Comparison of ENCODE assay signal across 8 mouse cellular contexts in the genomic region with DNA sequence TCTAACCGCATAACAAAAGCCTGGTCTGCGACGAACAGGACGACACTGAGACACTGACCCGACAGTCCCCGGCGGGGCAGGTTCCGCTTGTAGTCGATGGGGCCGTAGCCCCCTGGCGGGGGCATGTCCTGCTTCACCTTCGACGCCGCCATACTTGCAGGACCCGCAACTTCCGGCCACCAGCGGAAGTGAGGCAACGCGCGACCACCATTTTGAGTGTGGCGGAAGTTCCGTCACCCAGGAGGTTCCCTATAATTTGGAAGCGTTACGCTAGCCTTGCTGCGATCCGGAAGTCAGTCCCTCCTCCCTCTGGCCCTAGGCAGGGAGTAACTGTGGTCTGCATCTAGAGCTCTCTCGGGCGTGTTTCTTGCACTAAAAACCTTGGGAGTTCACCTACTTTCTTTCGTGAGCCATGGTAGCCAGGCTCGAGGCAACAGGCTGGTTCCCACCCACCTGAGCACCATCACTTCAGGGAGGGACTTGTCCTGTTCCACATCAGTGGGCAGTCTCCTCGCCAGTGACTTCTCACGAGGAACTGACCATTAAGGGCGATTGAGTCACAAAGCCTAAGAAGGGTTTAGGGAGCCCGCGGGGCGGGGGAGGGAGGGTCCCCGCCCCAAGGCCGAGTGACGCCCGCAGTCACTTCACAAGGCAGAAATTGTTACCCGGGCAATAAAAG. TPM values are rescaled to one million over a fixed set of nuclear protein-coding genes. Genes with fewer than 3 reads are reported as not detected.
DNase-seq lines count a peak whose midpoint lies in the region; ATAC-seq and TF ChIP-seq lines count a peak whose summit lies in the region.

No protein-coding gene starts in this region.

- in situ Hi-C loops in ES-E14 (cut with MboI; ENCODE audit: low sequenced_read_pairs in 2 of 2, unreplicated experiment in 2 of 2), result no loop called here

- peak; percentile 92 for TF ChIP-seq POLR2A in lung, adult 2 months (IDR thresholded peaks at IDR 0.05; ENCODE audit: borderline replicate concordance, extremely low read depth, low read depth, low read length)

- peak overlapping the region; percentile 72 to 87 for H3K4me3 ChIP-seq in ES-E14 (ENCODE audit: insufficient read depth in 1 of 2, low read depth in 1 of 2, low read length in 2 of 2, poor library complexity in 1 of 2, severe bottlenecking in 1 of 2)
- peak overlapping the region; percentile 62 for H3K4me3 ChIP-seq in forebrain, embryonic 15.5 days
- peak overlapping the region; percentile 88 for H3K4me3 ChIP-seq in lung, adult 2 months (replicated peaks; ENCODE audit: extremely low read depth, low read depth, low read length)

- H3K9ac ChIP-seq in ES-E14 (ENCODE audit: insufficient read depth, low read depth, low read length, poor library complexity, severe bottlenecking), result peak overlapping the region; percentile 92
- H3K9ac ChIP-seq in forebrain, embryonic 15.5 days (replicated peaks), result peak overlapping the region; percentile 74

- ATAC-seq in forebrain, embryonic 15.5 days (replicated peaks), result peak; percentile 69
- ATAC-seq in neutrophil, adult 5-6 weeks (ENCODE audit: extremely low read depth, insufficient number of reproducible peaks, low FRiP score, poor library complexity, severe bottlenecking), result peak; percentile 84

- no peaks in the 10 kb centered on the region for H3K9me3 ChIP-seq in ES-E14 (ENCODE audit: control insufficient read depth, insufficient read depth, low read depth, low read length)
- H3K9me3 ChIP-seq in forebrain, embryonic 15.5 days, result no peaks in the 10 kb centered on the region

- peak; percentile 91 for DNase-seq in ES-E14 (ENCODE audit: low read depth, low spot score)
- peak; percentile 96 for DNase-seq in cerebellum, adult 11-12 months
- DNase-seq in heart, postnatal 25 days (ENCODE audit: low spot score), result peak; percentile 94
- DNase-seq in layer of hippocampus, adult 18-20 months (ENCODE audit: low spot score in 2 of 2), result peak; percentile 95 to 98
- DNase-seq in lung, adult 2 months, result peak; percentile 99
- peak; percentile 92 to 94 for DNase-seq in thymus, adult 18-20 months

- H3K4me2 ChIP-seq in forebrain, embryonic 15.5 days (replicated peaks), result peak overlapping the region; percentile 97

- no peaks in the 10 kb centered on the region for H3K27me3 ChIP-seq in forebrain, embryonic 15.5 days

- intact Hi-C loops in heart, postnatal 25 days (cut with DNase I), result loop anchor here (5.0 kb wide), 1 partner anchor 231 kb away; the partner anchor contains the start of gene Nr2c2ap

- peak overlapping the region; percentile 56 for H3K27ac ChIP-seq in ES-E14 (ENCODE audit: insufficient read depth, low read depth, low read length, poor library complexity, severe bottlenecking)
- peak overlapping the region; percentile 89 for H3K27ac ChIP-seq in forebrain, embryonic 15.5 days (replicated peaks)

- peaks cover 0 to 16% of the 10 kb centered on the region in 2 experiments; a peak in 2 of 4 replicates for H3K4me1 ChIP-seq in ES-E14 (ENCODE audit: control insufficient read depth in 2 of 2, insufficient read depth in 2 of 2, low read length in 2 of 2, poor library complexity in 1 of 2)
- peaks cover 43% of the 10 kb centered on the region for H3K4me1 ChIP-seq in forebrain, embryonic 15.5 days
- H3K4me1 ChIP-seq in lung, adult 2 months (ENCODE audit: control insufficient read depth, insufficient read depth, low read length), result peaks cover 4% of the 10 kb centered on the region; the same call in 1 of the 2 replicates

- TF ChIP-seq CTCF in lung, adult 2 months (IDR thresholded peaks at IDR 0.05; ENCODE audit: insufficient read depth, low read length), result peak; percentile 24; the same call in 1 of the 2 replicates

- 2% methylated on average over 41 of the region's 41 CpGs for whole genome bisulfite sequencing in forebrain, embryonic 15.5 days
- WGBS in lung, adult 2 months, result under 1% methylated on average over 41 of the region's 41 CpGs

- H3K36me3 ChIP-seq in ES-E14 (ENCODE audit: control insufficient read depth, insufficient read depth, low read length, poor library complexity, severe bottlenecking), result peaks cover 10% of the 10 kb centered on the region
- H3K36me3 ChIP-seq in forebrain, embryonic 15.5 days, result no peaks in the 10 kb centered on the region

TF ChIP-seq in ES-E14, 5 proteins besides CTCF, POLR2A, EP300 and RAD21:
- TF ChIP-seq ZNF384 (IDR thresholded peaks at IDR 0.05; ENCODE audit: low read depth, low read length) (no peak), HCFC1 (IDR thresholded peaks at IDR 0.05; ENCODE audit: borderline replicate concordance, insufficient read depth, low read length) (peak; percentile 97)

RNA-seq across cellular contexts. Expression of gene Tssk6, which starts 0.4 kb away (rescaled TPM):
- 2.5 and 4.0 TPM in 2 replicates for total RNA-seq in ES-E14 (2012; rRNA removed)
- polyA plus RNA-seq in forebrain, embryonic 15.5 days (2015; fragmentation: Nextera tagmentation; extraction: Ambion mirVana), result 3.4 and 3.8 TPM in 2 replicates
- under 1 TPM in 1 of 2 experiments, not detected in 1; 0.20 TPM for total RNA-seq in heart, postnatal 25 days (2021)
- total RNA-seq in layer of hippocampus, adult 18-20 months (2021), result under 1 TPM; 0.25 to 0.33 TPM
- polyA plus RNA-seq in lung, adult 2 months (2012; rRNA removed), result 0.70 and 1.0 TPM in 2 replicates
- total RNA-seq in neutrophil, adult 5-6 weeks (2017), result 0.93 and 1.7 TPM in 2 replicates

RNA-seq across cellular contexts. Expression of gene Ndufa13, which starts 0.7 kb away (rescaled TPM):
- total RNA-seq in ES-E14 (2012; rRNA removed), result 146 and 243 TPM in 2 replicates
- 173 and 179 TPM in 2 replicates for polyA plus RNA-seq in forebrain, embryonic 15.5 days (2015; fragmentation: Nextera tagmentation; extraction: Ambion mirVana)
- 100 to 1,000 TPM; 446 to 456 TPM for total RNA-seq in heart, postnatal 25 days (2021)
- total RNA-seq in layer of hippocampus, adult 18-20 months (2021), result 100 to 1,000 TPM; 154 to 158 TPM
- 96.8 and 103 TPM in 2 replicates for polyA plus RNA-seq in lung, adult 2 months (2012; rRNA removed)
- total RNA-seq in neutrophil, adult 5-6 weeks (2017), result 55.9 and 58.3 TPM in 2 replicates

RNA-seq across cellular contexts. Expression of gene Yjefn3, which starts 0.9 kb away (rescaled TPM):
- 7.0 and 8.5 TPM in 2 replicates for total RNA-seq in ES-E14 (2012; rRNA removed)
- polyA plus RNA-seq in forebrain, embryonic 15.5 days (2015; fragmentation: Nextera tagmentation; extraction: Ambion mirVana), result 8.9 and 9.0 TPM in 2 replicates
- 10 to 100 TPM in 1 of 2 experiments, 1 to 10 TPM in 1; 9.6 to 14.8 TPM for total RNA-seq in heart, postnatal 25 days (2021)
- 10 to 100 TPM; 37.5 to 39.6 TPM for total RNA-seq in layer of hippocampus, adult 18-20 months (2021)
- 3.5 and 5.3 TPM in 2 replicates for polyA plus RNA-seq in lung, adult 2 months (2012; rRNA removed)
- 0.61 TPM in 1 of 2 replicates, not detected in the other for total RNA-seq in neutrophil, adult 5-6 weeks (2017)

RNA-seq across cellular contexts. Expression of gene Cilp2, which starts 14.1 kb away (rescaled TPM):
- 7.3 and 10.7 TPM in 2 replicates for total RNA-seq in ES-E14 (2012; rRNA removed)
- 3.6 and 4.0 TPM in 2 replicates for polyA plus RNA-seq in forebrain, embryonic 15.5 days (2015; fragmentation: Nextera tagmentation; extraction: Ambion mirVana)
- total RNA-seq in heart, postnatal 25 days (2021), result 1 to 10 TPM; 2.8 to 2.9 TPM
- under 1 TPM; 0.48 to 0.59 TPM for total RNA-seq in layer of hippocampus, adult 18-20 months (2021)
- polyA plus RNA-seq in lung, adult 2 months (2012; rRNA removed), result 3.1 TPM in 2 replicates
- total RNA-seq in neutrophil, adult 5-6 weeks (2017), result not detected in 2 replicates

Comparison
In these comparisons a context has a peak if more than half of its experiments do, and no peak if none do; other contexts are left out.
1. Peak in every context shown above with its lines: DNase-seq, ATAC-seq, H3K4me3 ChIP-seq and H3K27ac ChIP-seq.